Mouse (Mus musculus): Measurements from ENCODE around the gene Dupd1. TPM values are rescaled to one million over a fixed set of nuclear protein-coding genes. Genes with fewer than 3 reads are reported as not detected.

Gene Dupd1
- not detected in 2 replicates for polyA plus RNA-seq (2012; rRNA removed; ENCODE audit: low replicate concordance)

GRCm38 (mm10) chr14:21714486-21714885 lies at the start of gene Dupd1:
Gene Dupd1, minus strand, starts transcription at chr14:21714576.

GRCm38 (mm10) chr14:21750881-21751542 lies 36.6 kb upstream of the Dupd1 start, which contains the start of gene Dusp13:
Gene Dusp13, minus strand, starts transcription at chr14:21751181.

GRCm38 (mm10) chr14:21750008-21750880 lies 35.9 kb upstream of the Dupd1 start, which contains the start of gene Samd8:
Gene Samd8, plus strand, starts transcription at chr14:21750531.

Other genes starting within 250 kb of the Dupd1 start
- gene Kat6b, start 233.1 kb downstream of the Dupd1 start, polyA plus RNA-seq (2012; rRNA removed; ENCODE audit: low replicate concordance) = 3.8 and 6.3 TPM in 2 replicates
- 9.5 and 27.2 TPM in 2 replicates for gene Samd8, start 36.0 kb upstream of the Dupd1 start, polyA plus RNA-seq (2012; rRNA removed; ENCODE audit: low replicate concordance)
- 1.2 and 1.7 TPM in 2 replicates for gene Dusp13, start 36.6 kb upstream of the Dupd1 start, polyA plus RNA-seq (2012; rRNA removed; ENCODE audit: low replicate concordance)
- gene Vdac2, start 110.7 kb upstream of the Dupd1 start, polyA plus RNA-seq (2012; rRNA removed; ENCODE audit: low replicate concordance) = 283 and 398 TPM in 2 replicates
- gene Comtd1, start 134.4 kb upstream of the Dupd1 start, polyA plus RNA-seq (2012; rRNA removed; ENCODE audit: low replicate concordance) = 55.5 and 124 TPM in 2 replicates

Data from duodenum, adult 2 months (tissue).